Mouse (Mus musculus): ENCODE results near the gene Rwdd2a.
"Not testable (repeated sequence)": the region's sequence is repeated elsewhere in the genome, so short reads cannot be mapped to it uniquely, and the experiment has no call there.

The Rwdd2a gene

GRCm38 (mm10) chr9:86592676-86593668 lies 21.2 kb downstream of the Rwdd2a start:
- no peak for DNase-seq

- DNase-seq = not testable (repeated sequence)
Observed at GRCm38 (mm10) chr9:86594357-86594767, 22.6 kb downstream of the Rwdd2a start.

- not testable (repeated sequence) for DNase-seq
Observed at GRCm38 (mm10) chr9:86596983-86597382, 25.2 kb downstream of the Rwdd2a start.

- no peak for DNase-seq
Observed at GRCm38 (mm10) chr9:86599723-86600303, 28.0 kb downstream of the Rwdd2a start.

GRCm38 (mm10) chr9:86605776-86606175 lies 34.0 kb downstream of the Rwdd2a start:
- DNase-seq = no peak

- no peak for DNase-seq
Observed at GRCm38 (mm10) chr9:86612091-86612490, 40.3 kb downstream of the Rwdd2a start.

GRCm38 (mm10) chr9:86615765-86616164 lies 44.0 kb downstream of the Rwdd2a start:
- DNase-seq = no peak

GRCm38 (mm10) chr9:86617837-86618492 lies 46.2 kb downstream of the Rwdd2a start:
- no peak for DNase-seq

- DNase-seq = no peak
Observed at GRCm38 (mm10) chr9:86619341-86620139, 47.7 kb downstream of the Rwdd2a start.

GRCm38 (mm10) chr9:86622062-86622461 lies 50.3 kb downstream of the Rwdd2a start:
- no peak for DNase-seq

- no peak for DNase-seq
Observed at GRCm38 (mm10) chr9:86624039-86624438, 52.2 kb downstream of the Rwdd2a start.

All from liver (tissue).